Mouse (Mus musculus): ENCODE results near the gene Foxe1.

Foxe1 gene

DNA sequence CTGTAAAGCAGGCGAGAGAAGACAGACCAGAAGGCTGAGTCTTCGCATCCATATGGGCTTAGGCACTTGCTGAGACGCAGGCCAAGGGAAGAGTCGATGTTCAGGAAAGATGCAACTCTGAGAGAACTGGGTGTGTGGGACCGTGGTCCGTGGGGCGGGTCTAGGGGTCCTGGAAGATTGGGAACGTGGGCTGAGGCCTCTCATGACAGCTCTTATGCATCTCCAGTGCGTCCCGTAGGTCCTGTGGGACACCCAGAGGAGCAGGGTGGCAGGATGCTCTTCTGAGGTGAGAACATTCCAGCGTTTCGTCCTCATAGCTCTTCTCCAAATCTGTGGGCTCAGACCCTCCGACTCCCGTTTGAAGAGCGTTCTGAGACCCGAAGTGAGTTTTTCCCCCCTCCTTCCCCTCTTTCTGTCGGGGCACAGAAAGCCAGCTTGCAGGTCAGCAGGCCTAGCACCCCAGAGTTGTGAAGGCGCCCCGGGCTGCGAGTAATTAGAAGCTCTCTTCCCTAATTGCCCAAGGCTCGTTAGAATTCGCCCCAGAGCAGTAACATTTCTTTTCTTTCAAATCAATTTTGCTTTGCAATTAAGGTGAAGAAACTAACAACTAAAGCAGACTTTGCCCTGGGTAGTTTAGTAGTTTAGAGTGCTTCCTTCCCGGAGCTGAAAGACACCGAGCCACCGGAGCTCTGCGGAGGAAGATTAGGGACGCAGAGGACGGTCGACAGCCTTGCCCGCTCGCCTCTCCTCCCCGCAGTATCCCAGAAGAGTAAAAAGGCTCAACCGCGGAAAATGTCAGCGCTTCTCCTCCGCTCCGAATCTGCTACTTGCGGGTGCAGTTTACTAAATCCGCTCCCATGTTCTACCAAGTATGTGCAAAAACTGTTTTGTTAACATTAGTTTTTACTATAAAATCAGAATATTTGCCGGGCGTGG lies 4.4 kb downstream of the Foxe1 start:
- DNase-seq (ENCODE audit: low read depth, low spot score), result no peak

GRCm38 (mm10) chr4:46348897-46349296 lies 5.5 kb downstream of the Foxe1 start:
- DNase-seq (ENCODE audit: low read depth, low spot score), result no peak

- no peak for DNase-seq (ENCODE audit: low read depth, low spot score)
Measured at GRCm38 (mm10) chr4:46349530-46349929, 6.1 kb downstream of the Foxe1 start.

DNA sequence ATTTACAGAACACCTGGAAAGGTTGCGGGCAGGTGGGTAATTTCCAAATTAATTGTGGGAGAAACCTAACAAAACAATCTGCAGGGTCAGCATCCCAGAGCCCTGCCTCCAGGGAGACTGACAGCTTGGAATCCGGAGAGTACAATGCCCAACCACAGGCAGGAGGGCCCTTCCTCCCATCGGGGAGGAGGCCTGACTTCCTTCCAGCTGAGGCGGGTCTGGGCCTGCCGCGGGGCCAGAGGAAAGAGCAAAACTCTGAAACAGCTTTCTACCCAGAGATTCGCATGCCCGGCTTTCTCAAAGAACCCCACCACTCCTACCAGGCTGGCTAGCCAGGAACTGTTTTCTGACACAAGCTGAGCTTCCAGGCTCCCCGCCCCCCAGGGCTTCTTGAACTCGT lies 9.6 kb downstream of the Foxe1 start:
- DNase-seq (ENCODE audit: low read depth, low spot score), result no peak

DNA sequence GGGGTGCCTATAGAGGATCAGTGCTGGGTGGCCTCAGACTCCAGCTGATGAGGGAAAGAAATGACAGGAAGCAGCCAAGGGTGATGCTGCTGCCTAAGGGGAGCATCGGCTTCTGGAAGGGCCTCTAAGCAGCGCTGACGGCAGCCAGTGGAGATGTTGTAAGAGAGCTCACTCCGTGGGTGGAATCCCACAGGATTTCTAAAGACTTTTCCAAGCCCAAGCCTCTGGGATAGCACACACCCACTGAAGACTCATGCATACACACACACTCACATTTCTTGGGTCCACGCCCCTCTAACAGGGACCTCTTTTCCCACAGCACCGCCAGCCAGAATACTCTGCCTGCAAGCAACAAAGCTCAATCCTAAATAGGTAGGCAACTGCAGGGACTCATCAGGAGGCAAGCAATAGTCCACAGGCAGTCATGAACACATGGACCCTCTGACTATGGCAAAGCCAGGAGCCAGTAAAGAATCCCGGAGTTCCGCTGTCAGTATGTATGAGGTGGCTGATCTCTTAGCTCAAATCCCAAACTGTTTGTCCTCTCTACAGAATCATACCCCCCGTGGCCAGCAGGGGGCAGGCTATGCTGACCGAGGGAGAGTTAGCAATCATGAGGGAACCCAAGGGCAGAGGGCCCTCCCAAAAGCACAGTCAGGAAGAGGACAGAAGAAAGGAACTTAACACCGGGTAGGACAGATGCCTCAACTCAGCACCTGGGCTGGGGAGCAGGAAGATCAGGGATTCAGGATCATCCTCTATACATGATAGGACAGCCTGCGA lies 13.1 kb downstream of the Foxe1 start:
- peak; percentile 79 for DNase-seq (ENCODE audit: low read depth, low spot score)

GRCm38 (mm10) chr4:46359539-46360253 lies 16.3 kb downstream of the Foxe1 start:
- no peak for DNase-seq (ENCODE audit: low read depth, low spot score)

- DNase-seq (ENCODE audit: low read depth, low spot score), result no peak
Measured at GRCm38 (mm10) chr4:46361258-46361657, 17.8 kb downstream of the Foxe1 start.

DNA sequence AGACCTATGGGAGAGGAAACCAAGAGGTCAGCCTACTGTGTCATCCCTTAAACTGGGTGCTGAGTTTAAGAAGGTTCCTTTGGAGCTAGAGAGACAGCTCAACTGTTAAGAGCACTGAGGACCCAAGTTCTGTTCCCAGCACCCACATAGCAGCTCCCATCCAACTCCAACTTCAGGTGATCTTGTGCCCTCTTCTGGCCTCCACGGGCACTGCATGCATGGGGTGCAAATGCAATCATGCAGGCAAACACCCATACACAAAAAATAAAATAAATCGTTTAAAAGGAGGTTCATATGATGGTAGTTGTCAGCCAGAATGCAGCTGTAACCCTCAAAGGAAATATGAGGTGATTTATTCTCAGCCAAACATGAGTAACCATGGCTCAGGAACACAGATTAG lies 21.0 kb downstream of the Foxe1 start:
- DNase-seq (ENCODE audit: low read depth, low spot score), result no peak

GRCm38 (mm10) chr4:46367487-46367959 lies 24.1 kb downstream of the Foxe1 start:
- DNase-seq (ENCODE audit: low read depth, low spot score), result peak; percentile 39

DNA sequence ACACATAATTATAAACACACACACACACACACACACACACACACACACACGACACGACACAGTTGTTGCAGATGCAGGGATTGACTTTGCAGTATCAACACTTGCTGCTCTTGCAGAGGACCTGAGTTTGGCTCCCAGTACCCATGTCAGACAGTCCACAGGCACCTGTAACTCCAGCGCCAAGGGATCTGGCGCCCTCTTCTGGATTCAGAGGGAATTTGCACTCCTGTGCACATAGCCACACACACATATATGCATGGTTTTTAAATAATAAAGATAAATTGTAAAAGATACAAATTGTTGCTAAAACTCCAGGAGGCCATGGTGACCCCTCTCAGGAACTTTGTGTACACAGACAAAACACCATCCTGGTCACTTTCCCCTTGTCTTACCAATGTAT lies 25.7 kb downstream of the Foxe1 start:
- DNase-seq (ENCODE audit: low read depth, low spot score), result peak; percentile 59

GRCm38 (mm10) chr4:46370406-46370805 lies 27.0 kb downstream of the Foxe1 start:
- DNase-seq (ENCODE audit: low read depth, low spot score), result peak; percentile 23

DNA sequence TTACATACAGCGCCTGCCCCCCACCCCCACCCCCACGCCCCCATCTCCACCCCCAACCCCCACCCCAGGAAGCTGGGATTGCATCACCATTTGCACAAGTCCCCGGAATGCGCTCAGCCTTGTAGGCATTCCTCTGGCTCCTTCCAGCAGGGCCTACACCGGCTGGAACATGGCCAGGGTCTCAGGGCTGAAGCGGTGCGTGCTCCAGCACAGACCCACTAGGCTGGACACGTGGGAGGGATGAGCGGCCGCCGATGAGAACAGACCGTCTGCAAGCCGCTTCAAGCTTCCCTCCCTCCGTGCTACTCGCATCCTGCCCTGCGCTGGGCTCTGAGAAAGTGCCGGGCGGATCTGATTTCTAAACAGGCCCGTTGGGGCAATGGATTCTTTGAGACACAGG lies 27.6 kb downstream of the Foxe1 start:
- DNase-seq (ENCODE audit: low read depth, low spot score), result peak; percentile 66

DNA sequence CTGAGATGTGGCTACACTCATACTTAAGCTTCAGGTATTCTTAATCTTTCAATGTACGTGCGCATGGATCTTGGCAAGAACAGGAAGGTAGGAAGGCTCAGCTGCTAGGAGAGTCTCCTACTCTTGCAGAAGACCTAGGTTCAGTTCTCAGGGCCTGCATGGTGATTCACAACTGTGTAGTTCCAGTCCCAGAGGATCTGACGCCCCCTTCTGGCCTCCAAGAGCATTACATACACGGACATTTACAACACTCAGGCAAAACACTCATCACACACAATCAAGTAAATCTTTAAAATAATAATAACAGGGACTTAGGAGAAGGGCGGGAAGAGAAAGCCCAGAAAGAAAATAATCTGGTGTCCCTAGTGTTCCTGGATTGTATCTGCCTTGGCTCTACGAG lies 31.0 kb downstream of the Foxe1 start:
- DNase-seq (ENCODE audit: low read depth, low spot score), result peak; percentile 84

DNA sequence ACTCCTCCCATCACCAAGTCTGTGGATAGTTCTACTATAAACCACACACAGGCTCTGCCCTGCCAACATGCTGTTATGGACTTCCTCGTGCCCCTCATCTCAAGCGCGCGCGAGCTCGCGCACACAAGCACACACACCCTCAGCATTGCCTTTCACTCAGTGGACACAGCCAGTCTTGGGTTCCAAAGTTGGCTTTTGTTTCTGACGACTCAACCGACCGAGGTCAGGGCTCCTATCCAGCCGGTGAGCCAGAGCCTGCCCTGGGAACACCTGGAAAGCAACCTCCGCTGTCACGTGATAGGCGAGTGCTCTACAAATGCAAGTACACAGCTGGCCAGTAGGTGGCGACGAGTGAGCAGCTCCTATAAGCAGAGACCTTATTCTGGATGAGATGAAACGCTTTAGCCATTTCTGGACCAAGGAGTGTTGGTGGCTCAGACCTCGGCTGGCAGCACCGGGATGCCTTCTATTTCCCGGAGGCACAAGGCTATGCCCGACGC lies 31.5 kb downstream of the Foxe1 start:
- peak; percentile 96 for DNase-seq (ENCODE audit: low read depth, low spot score)

DNA sequence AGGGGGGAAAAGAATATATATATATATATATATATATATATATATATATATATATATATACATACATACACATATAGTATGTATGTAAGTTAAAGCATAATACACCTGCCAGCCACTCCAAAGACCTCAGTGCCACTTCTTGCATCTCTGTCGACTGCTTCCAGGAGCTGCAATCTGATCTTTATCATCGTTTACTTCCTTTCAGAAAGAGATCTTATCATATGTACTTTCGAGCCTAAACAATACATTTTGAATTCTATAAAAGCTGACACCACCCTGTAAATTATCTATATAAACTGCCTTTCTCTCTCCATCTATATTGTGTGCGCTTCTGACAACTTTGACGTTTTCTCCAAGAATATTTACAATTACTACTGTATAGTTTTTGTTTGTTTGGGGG lies 45.1 kb downstream of the Foxe1 start:
- DNase-seq (ENCODE audit: low read depth, low spot score), result no peak

- DNase-seq (ENCODE audit: low read depth, low spot score), result peak; percentile 100
Measured at GRCm38 (mm10) chr4:46389013-46389611, 45.7 kb downstream of the Foxe1 start, which contains the start of gene Trmo. Trmo (minus strand) TSS chr4:46389437.

DNA sequence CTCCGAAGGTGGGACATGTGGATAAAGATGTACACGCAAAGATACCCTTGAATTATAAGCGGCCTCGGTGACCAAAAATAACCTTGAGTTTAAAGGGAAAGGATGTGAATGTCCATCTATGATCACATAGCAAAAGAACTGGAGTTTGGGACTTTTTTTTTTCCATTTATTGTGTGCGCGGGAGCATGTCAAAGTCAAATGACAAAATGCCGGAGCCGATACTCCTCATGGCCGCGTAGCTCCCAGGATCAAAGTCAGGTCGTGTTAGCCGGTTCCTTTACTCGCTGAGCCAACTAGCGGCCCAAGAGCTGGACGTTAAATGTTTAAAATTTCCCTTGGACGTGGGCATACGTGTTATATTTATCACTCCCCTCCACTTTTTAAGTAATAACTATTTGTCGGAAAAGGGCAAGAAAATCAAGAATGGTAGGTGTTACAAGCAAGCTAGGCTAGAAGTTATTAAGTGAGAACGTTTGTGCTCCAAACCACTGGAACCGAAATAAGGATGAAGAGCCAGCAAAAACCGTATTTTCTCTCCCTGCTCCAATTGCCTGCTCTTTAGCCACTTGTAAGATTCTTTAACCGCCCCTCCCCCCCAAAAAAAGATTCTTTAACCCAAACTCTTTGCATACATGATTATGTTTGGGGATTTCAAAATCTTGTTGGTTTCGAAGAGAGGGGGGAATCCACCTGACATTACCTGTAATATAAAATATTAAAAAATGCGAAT lies 46.4 kb downstream of the Foxe1 start:
- DNase-seq (ENCODE audit: low read depth, low spot score), result peak; percentile 41

- DNase-seq (ENCODE audit: low read depth, low spot score), result peak; percentile 94
Measured at GRCm38 (mm10) chr4:46390390-46390970, 47.1 kb downstream of the Foxe1 start.

GRCm38 (mm10) chr4:46394388-46394787 lies 51.0 kb downstream of the Foxe1 start:
- DNase-seq (ENCODE audit: low read depth, low spot score), result no peak

DNA sequence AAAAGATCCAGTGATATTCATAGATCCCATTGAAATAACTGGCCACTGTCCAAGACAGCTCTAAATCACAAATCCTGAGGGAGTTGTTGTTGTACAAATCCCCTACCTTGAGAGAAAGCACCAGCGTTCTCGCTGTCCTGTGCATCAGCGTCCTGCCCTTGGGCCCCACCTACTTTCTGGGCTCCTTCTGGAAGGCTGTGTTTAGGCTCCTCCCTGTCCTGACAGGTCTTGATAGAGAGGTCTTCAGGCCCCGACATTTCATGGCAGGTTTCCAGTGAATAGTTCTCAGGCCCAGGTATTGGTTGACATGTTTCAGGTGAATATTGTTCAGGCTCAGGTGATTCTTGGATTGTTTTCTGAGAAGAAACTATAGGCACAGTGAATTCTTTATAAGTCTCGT lies 52.3 kb downstream of the Foxe1 start:
- peak; percentile 22 for DNase-seq (ENCODE audit: low read depth, low spot score)
